Mouse (Mus musculus): ENCODE measurements around the gene Gm20388. TPM values are rescaled to one million over a fixed set of nuclear protein-coding genes. Genes with fewer than 3 reads are reported as not detected.
A peak's percentile ranks its signal among the peaks of the same experiment; 100 is the strongest.

The Gm20388 gene
- polyA plus RNA-seq, 1 experiment from 2014 or later, result 5.5 TPM

GRCm38 (mm10) chr8:121930047-121930446 lies 2019.4 kb downstream of the Gm20388 start:
- 83% methylated on average over 4 of the region's 4 CpGs for WGBS
- ATAC-seq (ENCODE audit: borderline replicate concordance, extremely low read depth, low FRiP score, low TSS enrichment), result no peak
- Histone ChIP-seq H3K4me1 (peaks cover 8% of the 10 kb centered on the region), H3K9me3 (no peaks in the 10 kb centered on the region), H3K4me3 (no peak overlapping the region), H3K9ac (no peak overlapping the region), H3K27me3 (no peaks in the 10 kb centered on the region), H3K27ac (no peak overlapping the region), H3K36me3 (no peaks in the 10 kb centered on the region), H3K4me2 (no peak overlapping the region)

DNA sequence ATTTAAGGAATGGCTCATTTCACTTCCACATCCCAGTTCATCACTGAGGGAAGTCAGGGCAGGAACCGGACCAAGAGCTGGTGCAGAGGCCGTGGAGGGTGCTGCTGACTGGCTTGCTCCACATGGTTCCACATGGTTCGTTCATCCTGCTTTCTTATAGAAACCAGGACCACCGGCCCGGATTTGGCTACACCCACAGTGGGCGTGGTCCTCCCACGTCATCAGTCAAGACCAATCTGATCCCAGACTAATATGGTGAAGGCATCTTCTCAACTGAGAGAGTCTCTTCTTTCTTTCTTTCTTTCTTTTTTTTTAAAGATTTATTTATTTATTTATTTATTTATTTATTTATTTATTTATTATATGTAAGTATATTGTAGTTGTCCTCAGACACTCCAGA lies 2020.9 kb downstream of the Gm20388 start:
- no peaks in the 10 kb centered on the region for H3K36me3 ChIP-seq
- H3K4me3 ChIP-seq, result no peak overlapping the region
- peaks cover 15% of the 10 kb centered on the region for H3K4me1 ChIP-seq
- H3K9me3 ChIP-seq, result no peaks in the 10 kb centered on the region
- H3K9ac ChIP-seq, result no peak overlapping the region
- H3K27me3 ChIP-seq, result no peaks in the 10 kb centered on the region
- 70% methylated on average over 7 of the region's 7 CpGs for WGBS
- no peak overlapping the region for H3K27ac ChIP-seq
- ATAC-seq (ENCODE audit: borderline replicate concordance, extremely low read depth, low FRiP score, low TSS enrichment), result no peak
- H3K4me2 ChIP-seq, result no peak overlapping the region

- Histone ChIP-seq H3K4me2 (no peak overlapping the region), H3K9ac (no peak overlapping the region), H3K36me3 (no peaks in the 10 kb centered on the region), H3K27me3 (no peaks in the 10 kb centered on the region), H3K27ac (no peak overlapping the region), H3K4me3 (no peak overlapping the region), H3K4me1 (peaks cover 15% of the 10 kb centered on the region), H3K9me3 (no peaks in the 10 kb centered on the region)
- ATAC-seq (ENCODE audit: borderline replicate concordance, extremely low read depth, low FRiP score, low TSS enrichment), result no peak
- 69% methylated on average over 12 of the region's 12 CpGs for WGBS
These were observed 2021.5 kb downstream of the Gm20388 start for GRCm38 (mm10) chr8:121932026-121932667.

DNA sequence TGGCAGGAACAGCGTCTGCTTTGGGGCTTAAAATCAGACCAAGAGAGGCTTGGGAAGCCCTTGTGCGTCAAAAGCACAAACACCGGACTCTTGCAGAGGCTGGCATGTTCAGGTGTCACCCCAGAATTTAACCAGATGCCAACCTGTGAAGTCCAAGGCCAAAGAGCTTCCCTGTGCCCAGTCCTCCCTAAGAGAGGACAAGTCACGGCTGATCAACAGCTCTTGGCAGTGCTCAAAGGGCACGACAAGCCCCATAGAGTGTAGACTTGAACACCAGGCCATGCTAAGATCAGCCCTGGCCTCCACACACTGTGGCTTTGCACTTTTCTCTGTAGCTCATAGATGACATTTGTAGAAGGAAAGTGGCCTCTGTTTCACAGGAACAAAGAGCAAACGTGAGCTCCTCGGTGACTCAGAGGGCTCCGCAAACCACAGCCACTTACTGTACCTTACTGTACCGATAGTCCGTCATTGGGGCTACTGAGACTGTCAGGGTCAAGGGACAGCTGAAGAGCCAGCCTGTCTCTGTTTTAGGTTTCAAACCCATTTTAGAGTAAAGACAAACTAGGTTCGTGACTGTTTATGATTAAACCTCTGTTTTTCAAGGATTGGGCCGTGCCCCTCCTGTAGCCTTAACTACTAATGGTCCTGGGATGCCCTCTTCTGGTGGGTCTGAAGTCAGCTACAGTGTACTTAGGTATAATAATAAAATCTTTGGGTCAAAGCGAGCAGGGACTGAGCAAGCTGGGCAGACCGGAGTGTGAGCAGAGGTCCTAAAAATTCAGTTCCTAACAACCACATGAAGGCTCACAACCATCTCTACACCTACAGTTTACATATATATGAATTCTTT lies 2022.3 kb downstream of the Gm20388 start:
- Histone ChIP-seq H3K4me1 (peaks cover 15% of the 10 kb centered on the region), H3K27me3 (no peaks in the 10 kb centered on the region), H3K36me3 (no peaks in the 10 kb centered on the region), H3K27ac (no peak overlapping the region), H3K9ac (no peak overlapping the region), H3K4me2 (no peak overlapping the region), H3K4me3 (no peak overlapping the region), H3K9me3 (no peaks in the 10 kb centered on the region)
- no peak for ATAC-seq (ENCODE audit: borderline replicate concordance, extremely low read depth, low FRiP score, low TSS enrichment)
- 77% methylated on average over 14 of the region's 14 CpGs for WGBS

DNA sequence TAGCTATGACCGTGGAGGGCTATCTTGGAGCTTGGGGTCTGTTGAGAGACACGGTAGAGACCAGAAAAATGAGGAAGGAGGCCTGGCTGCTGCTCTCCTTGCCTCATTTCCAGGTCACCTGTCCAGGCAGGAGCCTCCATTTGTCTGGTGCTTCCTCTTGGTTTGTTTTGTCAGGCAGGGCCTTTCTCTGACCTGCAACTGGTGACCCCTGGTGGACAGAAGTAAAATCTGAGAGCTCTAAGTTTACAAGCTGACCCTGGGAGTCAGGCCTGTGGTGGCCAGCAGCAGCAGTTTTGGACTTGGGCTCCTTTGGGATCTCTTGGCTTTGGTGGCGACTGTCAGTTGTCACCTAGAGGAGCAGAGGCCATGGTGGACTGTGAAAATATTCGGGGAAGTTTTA lies 2023.9 kb downstream of the Gm20388 start:
- H3K27me3 ChIP-seq, result no peaks in the 10 kb centered on the region
- no peak for ATAC-seq (ENCODE audit: borderline replicate concordance, extremely low read depth, low FRiP score, low TSS enrichment)
- H3K4me1 ChIP-seq, result peaks cover 15% of the 10 kb centered on the region
- no peaks in the 10 kb centered on the region for H3K36me3 ChIP-seq
- H3K4me2 ChIP-seq, result no peak overlapping the region
- H3K27ac ChIP-seq, result peak overlapping the region; percentile 19; the same call in 1 of the 2 replicates
- no peaks in the 10 kb centered on the region for H3K9me3 ChIP-seq
- 30% methylated on average over 4 of the region's 4 CpGs for whole genome bisulfite sequencing
- H3K9ac ChIP-seq, result no peak overlapping the region
- H3K4me3 ChIP-seq, result no peak overlapping the region

DNA sequence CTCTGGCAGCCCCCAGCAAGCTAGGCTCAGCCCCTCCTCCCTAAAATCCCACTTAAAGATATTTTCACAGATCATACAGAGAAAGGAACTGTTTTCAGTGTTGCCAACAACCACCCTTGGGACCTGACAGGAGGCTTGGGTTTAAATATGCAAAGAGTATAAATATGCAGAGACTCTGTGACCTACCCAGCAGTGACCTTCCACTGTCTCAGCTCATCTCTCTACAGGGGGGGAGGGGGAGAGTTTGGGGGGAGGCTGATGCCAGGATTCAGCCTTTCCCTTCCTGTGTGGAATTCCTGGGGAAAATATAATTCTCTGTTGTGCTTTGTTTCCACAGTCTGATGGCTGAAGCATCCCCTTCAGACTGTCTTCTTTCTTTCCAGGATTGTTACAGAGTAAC lies 2024.3 kb downstream of the Gm20388 start:
- H3K27ac ChIP-seq, result peak overlapping the region; percentile 19; the same call in 1 of the 2 replicates
- H3K4me2 ChIP-seq, result no peak overlapping the region
- no peak overlapping the region for H3K4me3 ChIP-seq
- H3K36me3 ChIP-seq, result no peaks in the 10 kb centered on the region
- H3K4me1 ChIP-seq, result peaks cover 15% of the 10 kb centered on the region
- ATAC-seq (ENCODE audit: borderline replicate concordance, extremely low read depth, low FRiP score, low TSS enrichment), result no peak
- H3K27me3 ChIP-seq, result no peaks in the 10 kb centered on the region
- H3K9me3 ChIP-seq, result no peaks in the 10 kb centered on the region
- no peak overlapping the region for H3K9ac ChIP-seq

- H3K9ac ChIP-seq, result no peak overlapping the region
- no peaks in the 10 kb centered on the region for H3K9me3 ChIP-seq
- 41% methylated on average over 12 of the region's 12 CpGs for WGBS
- H3K4me3 ChIP-seq, result no peak overlapping the region
- ATAC-seq (ENCODE audit: borderline replicate concordance, extremely low read depth, low FRiP score, low TSS enrichment), result peak; percentile 44; the same call in 1 of the 2 replicates
- no peaks in the 10 kb centered on the region for H3K36me3 ChIP-seq
- peaks cover 15% of the 10 kb centered on the region for H3K4me1 ChIP-seq
- no peaks in the 10 kb centered on the region for H3K27me3 ChIP-seq
- H3K4me2 ChIP-seq, result no peak overlapping the region
- H3K27ac ChIP-seq, result peak overlapping the region; percentile 19; the same call in 1 of the 2 replicates
These were observed 2025.0 kb downstream of the Gm20388 start for GRCm38 (mm10) chr8:121935341-121936294.

DNA sequence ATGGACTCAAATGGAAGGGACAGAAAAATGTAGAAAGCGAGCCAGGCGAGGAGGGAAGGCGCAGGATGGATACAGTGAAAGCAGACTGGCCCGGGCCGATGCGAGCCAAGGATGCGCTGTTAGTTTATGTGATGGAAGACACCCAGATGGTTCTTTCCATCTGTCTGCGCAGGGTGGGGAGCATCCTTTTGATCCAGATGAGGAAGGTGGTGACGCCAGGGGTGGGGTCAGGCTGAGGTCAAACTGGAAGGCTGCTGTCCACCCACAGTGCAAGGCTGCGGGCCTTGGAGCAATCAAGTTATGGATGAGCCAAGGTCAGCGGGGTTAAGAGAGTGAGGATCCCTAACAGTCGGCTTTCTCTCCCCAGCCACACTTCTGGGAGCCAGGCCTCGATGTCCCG lies 2025.8 kb downstream of the Gm20388 start:
- Histone ChIP-seq H3K27ac (no peak overlapping the region), H3K9me3 (no peaks in the 10 kb centered on the region), H3K4me2 (no peak overlapping the region), H3K4me1 (peaks cover 15% of the 10 kb centered on the region), H3K27me3 (no peaks in the 10 kb centered on the region), H3K36me3 (no peaks in the 10 kb centered on the region), H3K9ac (no peak overlapping the region), H3K4me3 (no peak overlapping the region)
- 38% methylated on average over 14 of the region's 14 CpGs for WGBS
- ATAC-seq (ENCODE audit: borderline replicate concordance, extremely low read depth, low FRiP score, low TSS enrichment), result no peak

DNA sequence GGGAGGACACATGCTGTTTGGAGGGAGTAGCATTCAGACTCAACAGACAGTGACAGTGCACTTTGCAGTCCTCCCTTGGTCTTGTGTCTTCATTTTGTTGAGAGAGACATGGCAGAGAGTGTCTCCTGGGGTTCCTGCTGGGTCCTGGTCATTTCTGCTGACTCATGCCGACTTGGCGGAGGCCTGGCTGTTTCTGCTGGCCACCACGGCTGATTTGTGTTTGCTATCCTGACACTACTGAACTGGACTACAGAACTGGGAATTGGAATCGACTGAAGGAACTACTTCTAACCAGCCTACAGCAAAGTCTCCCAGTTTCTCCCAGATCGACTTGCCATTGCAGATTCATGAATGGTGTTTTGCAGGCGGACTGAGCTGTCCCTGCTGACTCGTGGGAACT lies 2028.1 kb downstream of the Gm20388 start:
- Histone ChIP-seq H3K9ac (no peak overlapping the region), H3K4me3 (no peak overlapping the region), H3K4me2 (no peak overlapping the region), H3K36me3 (no peaks in the 10 kb centered on the region), H3K27ac (no peak overlapping the region), H3K27me3 (no peaks in the 10 kb centered on the region), H3K4me1 (peaks cover 15% of the 10 kb centered on the region), H3K9me3 (no peaks in the 10 kb centered on the region)
- ATAC-seq (ENCODE audit: borderline replicate concordance, extremely low read depth, low FRiP score, low TSS enrichment), result no peak
- WGBS, result 79% methylated on average over 7 of the region's 7 CpGs

- Histone ChIP-seq H3K4me2 (no peak overlapping the region), H3K27me3 (no peaks in the 10 kb centered on the region), H3K4me3 (no peak overlapping the region), H3K9ac (no peak overlapping the region), H3K36me3 (no peaks in the 10 kb centered on the region), H3K9me3 (no peaks in the 10 kb centered on the region), H3K27ac (no peak overlapping the region), H3K4me1 (peaks cover 12% of the 10 kb centered on the region)
- no peak for ATAC-seq (ENCODE audit: borderline replicate concordance, extremely low read depth, low FRiP score, low TSS enrichment)
- WGBS, result 19% methylated on average over 2 of the region's 2 CpGs
These were observed 2032.5 kb downstream of the Gm20388 start for GRCm38 (mm10) chr8:121943057-121943540.

DNA sequence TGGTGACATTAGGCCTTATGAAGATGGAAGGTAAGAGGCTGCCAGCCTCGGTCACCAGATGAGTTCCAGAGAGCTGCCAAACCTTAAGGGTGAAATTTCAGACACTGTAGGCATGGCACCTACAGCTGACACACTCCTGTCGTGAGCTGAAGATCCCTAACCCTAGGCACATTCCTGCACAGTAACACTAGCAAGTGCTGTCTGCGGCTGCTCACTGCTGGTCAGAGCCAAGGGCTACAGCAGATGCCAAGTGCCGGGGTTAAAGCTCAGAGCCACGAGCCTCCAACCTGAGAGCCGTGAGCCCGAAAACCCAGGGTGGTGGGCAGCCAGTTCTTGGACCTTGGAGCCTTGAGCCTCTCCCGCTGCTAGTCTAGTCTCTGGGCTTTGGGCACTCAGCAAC lies 2033.1 kb downstream of the Gm20388 start:
- no peak overlapping the region for H3K27ac ChIP-seq
- peaks cover 18% of the 10 kb centered on the region for H3K4me1 ChIP-seq
- no peaks in the 10 kb centered on the region for H3K9me3 ChIP-seq
- H3K36me3 ChIP-seq, result no peaks in the 10 kb centered on the region
- no peak overlapping the region for H3K9ac ChIP-seq
- ATAC-seq (ENCODE audit: borderline replicate concordance, extremely low read depth, low FRiP score, low TSS enrichment), result no peak
- H3K4me3 ChIP-seq, result no peak overlapping the region
- H3K27me3 ChIP-seq, result no peaks in the 10 kb centered on the region
- H3K4me2 ChIP-seq, result no peak overlapping the region
- 76% methylated on average over 8 of the region's 8 CpGs for WGBS

Measured in lung, embryonic 15.5 days (tissue).